Mouse (Mus musculus): ENCODE data around the gene Exoc5.

Gene Exoc5

DNA sequence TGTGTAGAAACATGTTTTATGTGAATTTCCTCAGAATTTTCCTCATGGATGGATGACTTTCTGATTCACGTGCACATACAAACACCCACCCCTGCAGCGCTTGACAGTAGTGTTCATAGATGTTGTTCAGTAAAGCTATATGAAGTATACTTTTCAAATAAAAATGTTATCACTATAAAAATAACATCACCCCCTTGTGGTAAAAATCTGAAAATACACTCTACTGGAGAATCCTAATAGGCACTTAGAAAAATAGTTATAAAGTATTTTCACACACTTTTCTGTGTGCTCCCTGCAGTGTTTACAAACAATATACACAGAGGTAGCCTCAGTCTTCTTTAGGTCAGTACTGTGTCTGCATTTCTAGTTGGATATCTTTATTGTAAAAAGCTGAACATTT lies 58.5 kb downstream of the Exoc5 start:
- DNase-seq (ENCODE audit: low spot score) = no peak

DNA sequence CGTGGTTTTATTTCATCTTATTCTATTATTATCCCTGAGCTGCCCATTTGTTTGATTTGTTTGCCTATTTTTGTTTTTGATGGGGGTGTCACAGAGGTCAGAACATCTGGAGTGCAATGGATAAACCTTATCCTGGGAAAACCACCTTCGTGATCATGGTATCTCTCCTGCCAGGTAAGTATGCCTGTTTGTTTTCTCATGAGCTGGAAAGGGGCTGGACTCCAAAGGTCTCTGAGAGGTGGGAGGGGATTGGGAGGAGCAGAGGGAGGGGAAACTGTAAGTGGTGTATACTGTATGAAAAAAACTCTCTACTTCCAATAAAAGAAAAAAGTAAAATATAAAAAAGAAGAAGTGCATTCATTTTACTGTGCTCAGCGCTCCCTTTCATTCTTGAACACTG lies 64.8 kb downstream of the Exoc5 start:
- DNase-seq (ENCODE audit: low spot score) = no peak

DNA sequence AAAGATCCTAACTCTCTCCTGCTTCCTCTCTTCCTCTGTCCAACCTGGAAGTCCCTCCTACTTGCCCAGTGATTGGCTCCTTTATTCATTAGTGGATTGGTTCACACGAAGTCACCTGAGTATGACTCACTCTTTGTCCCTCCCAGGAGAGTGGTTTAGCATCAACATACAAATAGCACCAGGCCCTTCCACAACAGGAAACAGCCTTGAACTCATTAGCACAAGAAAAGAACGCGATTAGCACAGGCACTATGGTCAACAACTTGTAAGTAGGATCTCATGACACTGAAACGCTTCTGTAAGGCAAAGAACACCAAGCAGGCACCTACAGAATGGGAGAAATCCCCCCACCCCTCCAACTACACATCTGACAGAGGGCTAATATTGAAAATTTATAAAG lies 67.7 kb downstream of the Exoc5 start:
- no peak for DNase-seq (ENCODE audit: low spot score)

DNA sequence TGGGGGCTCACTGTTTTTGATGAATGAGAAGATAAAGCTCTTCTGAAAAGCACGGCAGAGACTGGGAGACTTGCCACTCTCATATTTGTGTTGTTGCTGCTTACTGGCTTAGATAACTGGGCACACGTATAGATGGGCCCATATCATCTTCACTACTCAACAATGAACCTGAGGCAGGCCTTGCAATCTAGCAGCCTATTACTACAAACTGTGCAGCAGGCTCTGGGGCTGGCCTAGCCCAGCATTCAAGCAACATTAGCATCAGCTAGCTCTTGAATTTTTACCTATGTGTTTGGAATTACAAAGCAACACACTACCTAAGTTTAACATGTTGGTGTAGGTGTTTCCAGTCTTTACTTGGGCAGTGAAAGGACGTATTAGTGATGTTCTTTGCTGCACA lies 72.6 kb downstream of the Exoc5 start:
- no peak for DNase-seq (ENCODE audit: low spot score)

DNA sequence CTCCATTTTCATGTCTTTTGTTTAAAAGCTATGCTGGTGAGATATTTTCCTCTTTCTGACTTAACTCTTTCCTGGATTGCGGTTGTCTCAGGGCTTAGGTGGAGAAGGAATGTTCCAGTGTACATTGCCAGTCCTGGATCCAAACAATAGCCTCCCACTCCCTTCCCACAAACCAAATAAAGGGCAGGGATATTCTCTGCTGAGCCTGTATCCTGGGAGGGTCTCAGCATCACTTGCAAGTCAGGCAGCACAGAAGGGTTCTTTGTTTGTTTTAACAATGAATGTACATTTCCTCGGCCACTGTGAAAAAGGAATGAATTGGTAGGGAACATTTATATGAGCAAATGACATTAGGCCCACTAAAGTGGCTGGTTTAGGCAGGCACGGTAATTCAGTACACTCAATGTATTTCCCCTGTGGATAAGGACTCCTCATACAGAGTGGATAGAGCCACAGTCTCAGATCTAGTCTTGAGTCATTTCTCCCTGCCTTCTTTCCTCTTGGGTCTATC lies 74.3 kb downstream of the Exoc5 start:
- DNase-seq (ENCODE audit: low spot score) = no peak

DNA sequence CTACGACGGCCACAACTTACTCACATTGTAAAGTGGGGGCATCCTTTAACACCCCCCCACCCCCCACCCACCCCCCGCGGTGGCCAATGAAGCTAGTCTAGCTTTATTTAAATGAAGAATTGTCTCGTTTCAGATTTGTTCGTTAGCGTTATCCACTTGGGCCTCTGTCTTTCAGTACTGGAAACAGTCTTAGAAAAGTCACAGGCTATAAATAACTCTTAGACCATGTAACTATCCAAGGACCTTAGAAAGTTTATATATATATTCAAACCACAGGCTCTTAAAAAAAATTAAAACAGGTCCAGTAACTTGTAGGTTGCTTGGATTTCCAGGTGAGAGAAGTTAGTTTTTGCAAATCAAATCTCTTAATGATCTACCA lies 75.3 kb downstream of the Exoc5 start:
- DNase-seq (ENCODE audit: low spot score) = no peak

DNA sequence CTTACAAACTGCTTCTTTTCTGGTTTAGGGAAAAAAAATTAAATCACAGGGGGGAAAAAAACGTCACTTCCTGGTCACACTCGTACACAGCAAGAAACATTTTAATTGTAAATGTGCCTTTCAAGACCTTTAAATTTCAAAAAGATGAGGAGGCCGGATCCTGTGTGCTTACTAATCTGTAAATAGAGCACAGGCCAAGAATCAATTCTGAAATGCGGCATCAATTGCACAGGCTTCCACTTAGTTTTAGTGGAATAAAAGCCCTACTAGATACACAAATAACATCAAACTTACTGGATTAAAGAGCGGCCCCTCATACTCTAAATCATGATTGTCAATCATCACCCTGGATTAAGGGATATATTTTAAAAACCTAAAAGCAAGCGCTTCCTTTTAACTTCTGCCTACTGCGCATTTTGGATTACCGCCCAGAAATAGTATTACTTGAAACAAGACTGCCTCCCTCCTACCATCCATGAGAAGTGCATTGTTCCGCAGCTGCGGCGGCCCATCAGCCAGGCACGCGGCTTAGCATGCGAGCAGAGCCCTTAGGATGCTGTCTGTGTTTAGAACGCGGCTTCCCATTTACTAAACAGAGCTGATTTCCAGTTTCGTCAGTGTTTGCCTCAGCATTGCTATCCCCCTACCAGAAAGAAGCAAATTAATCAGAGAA lies 75.8 kb downstream of the Exoc5 start:
- peak; percentile 68 for DNase-seq (ENCODE audit: low spot score)

DNA sequence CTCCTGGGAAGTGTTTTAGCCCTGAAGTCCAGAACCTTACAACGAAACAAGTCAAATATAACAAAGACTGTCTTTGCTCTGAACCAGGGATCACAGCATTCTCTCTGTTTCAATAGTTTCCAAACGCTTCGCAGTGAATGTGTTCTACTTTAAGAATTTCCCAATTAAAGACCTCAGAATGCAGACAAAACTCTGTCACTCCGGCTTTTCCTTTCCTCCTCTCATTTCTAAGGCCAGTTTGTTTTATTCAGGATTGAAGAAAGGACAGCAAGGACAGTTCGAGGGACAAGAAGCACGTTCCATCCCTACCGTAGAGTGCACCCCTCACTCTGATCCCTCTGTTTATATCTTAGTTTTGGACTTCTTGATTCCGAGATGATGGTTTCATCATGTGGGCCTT lies 76.6 kb downstream of the Exoc5 start:
- no peak for DNase-seq (ENCODE audit: low spot score)

DNA sequence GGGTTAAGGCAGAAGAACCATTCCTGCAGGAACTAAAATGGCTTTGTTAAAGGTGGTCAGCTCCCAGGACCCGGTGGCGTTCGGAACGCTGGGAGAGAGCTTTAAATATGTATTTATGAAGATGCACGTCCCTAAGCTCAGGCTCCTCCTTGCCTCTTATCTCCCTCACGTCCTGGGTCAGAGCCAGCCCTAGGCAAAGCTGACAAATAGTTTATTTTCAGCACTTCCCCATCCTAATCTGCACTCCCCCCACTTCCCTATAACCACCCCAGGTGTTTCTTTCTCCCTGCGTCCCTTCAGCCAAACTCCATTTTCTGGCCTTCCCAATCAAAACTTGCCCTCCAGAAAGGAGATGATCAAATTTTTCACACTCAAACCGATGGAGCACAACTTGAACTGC lies 80.2 kb downstream of the Exoc5 start:
- DNase-seq (ENCODE audit: low spot score) = no peak

DNA sequence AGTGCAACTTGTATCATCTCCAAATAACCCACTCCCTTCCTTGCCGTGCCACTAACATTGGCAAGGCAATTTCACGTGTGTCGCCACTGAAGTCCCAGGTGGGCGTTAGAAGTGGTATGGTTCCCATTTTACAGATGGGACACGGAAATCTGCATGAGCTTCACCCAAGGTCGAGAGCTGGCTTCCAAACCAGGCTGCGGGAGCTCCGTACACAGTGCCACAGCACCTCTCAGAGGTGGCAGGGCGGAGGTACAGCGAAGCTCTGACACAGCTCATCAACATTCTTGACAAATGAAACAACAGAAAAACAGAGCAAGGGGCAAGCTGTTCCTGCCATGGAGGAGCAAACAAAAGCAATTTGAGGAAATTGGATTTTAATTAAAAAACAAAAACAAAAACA lies 80.8 kb downstream of the Exoc5 start:
- no peak for DNase-seq (ENCODE audit: low spot score)

DNA sequence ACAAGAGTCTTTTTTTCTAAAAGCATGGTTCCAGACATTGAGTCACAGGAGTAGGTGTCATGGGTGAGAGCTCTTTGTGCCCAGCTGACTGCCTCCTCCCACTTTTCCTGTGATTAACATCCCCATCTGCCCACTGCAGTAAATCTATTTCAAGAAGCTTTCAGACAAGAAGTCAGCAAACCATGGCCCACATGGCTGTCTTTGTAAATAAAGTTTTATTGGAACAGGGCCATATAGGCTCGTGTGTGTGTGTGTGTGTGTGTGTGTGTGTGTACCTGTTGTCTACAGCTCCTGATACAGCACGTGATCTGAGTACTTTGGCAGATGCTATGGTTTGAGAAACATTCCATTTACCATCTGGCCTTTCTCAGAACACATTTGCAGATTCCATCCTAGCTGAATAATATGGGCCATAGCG lies 87.5 kb downstream of the Exoc5 start:
- DNase-seq (ENCODE audit: low spot score) = no peak

DNA sequence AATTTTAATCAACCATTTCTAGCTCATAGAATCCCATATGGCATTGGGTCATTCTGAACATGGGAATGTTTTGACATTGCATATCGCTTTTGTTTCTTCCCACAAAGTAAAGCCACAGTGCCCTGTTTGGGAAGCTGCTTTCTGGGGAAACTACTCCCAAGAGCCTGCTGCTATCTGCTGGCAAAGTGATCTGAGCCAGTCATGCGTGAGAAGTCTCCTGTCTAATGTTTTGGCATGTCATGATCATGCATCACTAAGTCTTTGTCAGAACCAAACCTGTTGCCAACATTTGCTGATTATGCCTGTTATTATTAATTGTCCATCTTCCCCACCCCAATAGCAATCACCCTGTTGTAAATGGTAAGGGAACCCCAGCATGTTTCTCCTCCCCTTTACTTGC lies 94.9 kb downstream of the Exoc5 start:
- no peak for DNase-seq (ENCODE audit: low spot score)

DNA sequence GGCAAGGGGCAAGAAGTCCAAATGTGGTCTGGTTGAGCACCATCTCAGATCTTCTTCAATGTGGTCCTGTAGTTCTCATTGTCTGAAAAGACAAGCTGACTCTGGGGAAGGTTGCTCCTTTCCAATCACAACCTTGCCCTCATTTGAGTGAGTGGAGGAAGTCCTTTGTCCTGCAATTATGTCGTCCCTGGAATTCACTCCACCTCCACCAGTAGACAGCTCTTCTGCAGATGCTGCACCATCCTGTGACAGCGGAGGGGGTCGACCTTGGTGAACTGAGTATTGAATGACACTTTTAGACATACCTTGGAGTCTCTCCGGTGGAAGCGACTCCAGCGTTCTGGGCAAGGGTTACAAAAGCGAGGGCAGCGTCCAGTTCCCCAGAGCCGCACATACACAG lies 97.8 kb downstream of the Exoc5 start:
- DNase-seq (ENCODE audit: low spot score) = no peak

All from testis, postnatal 10 days (tissue).